Mouse (Mus musculus) ES-Bruce4 (cell line): ENCODE measurements around the gene Srgap3. TPM values are rescaled to one million over a fixed set of nuclear protein-coding genes. Genes with fewer than 3 reads are reported as not detected.

Experiments used
- H3K27ac ChIP-seq: 2 replicates; pipeline ENCODE4 v1.5.1; 2012; ENCODE audit warnings: low read length, inconsistent platforms; ENCODE audit not compliant: insufficient read depth
- H3K27me3 ChIP-seq: 2 replicates; pipeline ENCODE4 v1.6.1; 2012; ENCODE audit warnings: mild to moderate bottlenecking, low read length, inconsistent platforms; ENCODE audit not compliant: control insufficient read depth, poor library complexity, insufficient read depth, severe bottlenecking
- H3K36me3 ChIP-seq: 2 replicates; pipeline ENCODE4 v1.6.1; 2012; ENCODE audit warnings: inconsistent platforms, mild to moderate bottlenecking, low read length, moderate library complexity; ENCODE audit not compliant: control insufficient read depth, poor library complexity, insufficient read depth, severe bottlenecking
- H3K4me1 ChIP-seq: one replicate; pipeline ENCODE4 v1.8.1; 2011; ENCODE audit warnings: low read length; ENCODE audit not compliant: control insufficient read depth, insufficient read depth
- H3K4me3 ChIP-seq: 2 replicates; pipeline ENCODE4 v1.5.1; 2011; ENCODE audit warnings: low read depth, mild to moderate bottlenecking, low read length
- H3K9ac ChIP-seq: 2 replicates; pipeline ENCODE4 v1.6.1; 2012; ENCODE audit warnings: low read depth, mild to moderate bottlenecking, inconsistent platforms; ENCODE audit not compliant: poor library complexity, severe bottlenecking
- H3K9me3 ChIP-seq: replicated peaks from 2 replicates; pipeline ENCODE4 v1.6.1; 2012; ENCODE audit warnings: mild to moderate bottlenecking, low read length, inconsistent platforms; ENCODE audit not compliant: control insufficient read depth, poor library complexity, insufficient read depth, severe bottlenecking
- CTCF ChIP-seq: IDR thresholded peaks from one replicate; pipeline ENCODE4 v1.8.1; 2011; ENCODE audit warnings: low read depth, low read length
- EP300 ChIP-seq: IDR thresholded peaks from 2 replicates; pipeline ENCODE4 v1.6.1; 2011; ENCODE audit warnings: low read depth, low read length; ENCODE audit not compliant: insufficient read depth
- POLR2A ChIP-seq: IDR thresholded peaks from one replicate; pipeline ENCODE4 v1.8.1; 2011; ENCODE audit warnings: low read length; ENCODE audit not compliant: insufficient read depth
- polyA plus RNA-seq: library from polyadenylated mRNA; stranded (reverse); fragments of >200 nt; gene quantifications from 2 replicates; pipeline ENCODE4 v1.2.4, GENCODE M21; 2011; ENCODE audit warnings: low read depth; ENCODE audit not compliant: missing spikeins, insufficient read depth, insufficient read length

The Srgap3 gene
- polyA plus RNA-seq, 1 experiment = 7.0 TPM

DNA sequence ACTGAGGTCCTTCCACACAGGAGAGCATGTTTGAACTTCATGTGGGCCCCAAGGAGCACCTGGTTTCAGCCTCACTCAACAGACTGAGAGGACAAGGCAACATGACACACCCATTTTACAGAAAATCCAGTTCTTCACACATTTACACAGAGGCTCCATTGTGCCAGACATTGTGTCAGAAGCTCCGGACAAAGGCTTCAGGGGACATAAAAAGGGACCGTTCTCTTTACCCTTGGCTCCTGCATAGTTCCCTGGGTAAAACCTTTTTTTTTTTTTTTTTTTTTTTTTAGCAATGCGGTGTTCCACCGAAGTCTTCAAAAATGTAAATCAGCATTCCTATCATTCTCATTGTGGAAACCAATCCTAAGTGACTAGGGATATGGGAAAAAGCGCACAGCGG is 131.5 kb downstream of the Srgap3 start:
- Histone ChIP-seq H3K9ac (no peak overlapping the region), H3K27me3 (no peaks in the 10 kb centered on the region), H3K4me1 (no peaks in the 10 kb centered on the region), H3K4me3 (no peak overlapping the region), H3K36me3 (no peaks in the 10 kb centered on the region), H3K9me3 (no peaks in the 10 kb centered on the region), H3K27ac (no peak overlapping the region)
- TF ChIP-seq EP300 (no peak), CTCF (no peak), POLR2A (no peak)

DNA sequence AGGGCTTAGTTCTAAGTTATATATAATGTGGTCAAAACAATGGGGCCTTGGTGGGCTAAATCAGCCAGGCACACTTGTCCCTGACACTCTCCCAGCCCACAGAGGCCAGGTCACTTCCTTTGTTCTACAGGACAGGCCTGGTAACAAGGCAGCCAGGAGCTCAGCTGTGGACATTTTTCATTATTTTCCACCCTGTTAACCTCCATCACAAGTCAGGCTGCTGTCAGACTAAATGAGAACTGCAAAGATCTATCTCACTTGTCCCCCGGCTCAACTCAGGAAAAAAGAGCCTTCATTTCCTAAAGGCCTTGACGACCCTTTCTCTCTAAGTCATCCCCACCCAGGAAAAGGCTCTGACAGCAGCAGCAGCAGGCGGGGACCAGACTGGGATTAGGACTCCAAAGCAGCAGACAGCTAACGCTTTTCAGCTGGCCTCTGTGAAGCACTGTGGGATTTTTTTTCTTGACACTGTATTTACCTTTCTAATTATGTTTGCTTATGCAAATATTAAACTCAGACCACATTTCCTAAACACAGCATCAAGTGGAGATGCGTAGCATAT is 132.5 kb downstream of the Srgap3 start:
- TF ChIP-seq EP300 (no peak), CTCF (no peak), POLR2A (no peak)
- Histone ChIP-seq H3K36me3 (no peaks in the 10 kb centered on the region), H3K9ac (no peak overlapping the region), H3K4me3 (no peak overlapping the region), H3K4me1 (no peaks in the 10 kb centered on the region), H3K9me3 (no peaks in the 10 kb centered on the region), H3K27me3 (no peaks in the 10 kb centered on the region), H3K27ac (no peak overlapping the region)

GRCm38 (mm10) chr6:112812884-112813283 is 134.2 kb downstream of the Srgap3 start:
- TF ChIP-seq EP300 = no peak
- TF ChIP-seq POLR2A = no peak
- TF ChIP-seq CTCF = no peak
- H3K27me3 ChIP-seq = no peaks in the 10 kb centered on the region
- no peak overlapping the region for H3K9ac ChIP-seq
- no peaks in the 10 kb centered on the region for H3K4me1 ChIP-seq
- H3K9me3 ChIP-seq = no peaks in the 10 kb centered on the region
- H3K36me3 ChIP-seq = no peaks in the 10 kb centered on the region
- H3K27ac ChIP-seq = no peak overlapping the region
- no peak overlapping the region for H3K4me3 ChIP-seq

DNA sequence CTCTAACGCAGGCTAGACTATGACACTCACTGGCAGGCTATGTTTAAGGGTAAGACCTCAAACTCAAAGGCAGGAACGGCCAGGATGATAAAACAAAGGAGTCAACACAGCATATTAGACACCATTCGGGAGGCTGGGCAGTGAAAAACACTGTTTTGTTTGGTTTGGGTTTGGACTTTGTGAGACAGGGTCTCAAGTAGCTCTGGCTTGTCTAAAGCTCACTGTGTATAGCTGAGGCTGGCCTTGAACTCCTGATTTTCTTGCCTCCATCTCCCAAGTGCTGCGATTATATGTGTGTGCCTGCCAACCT is 136.6 kb downstream of the Srgap3 start:
- no peak overlapping the region for H3K4me3 ChIP-seq
- H3K36me3 ChIP-seq = no peaks in the 10 kb centered on the region
- no peaks in the 10 kb centered on the region for H3K4me1 ChIP-seq
- H3K9me3 ChIP-seq = peaks cover 2% of the 10 kb centered on the region; the same call in 1 of the 2 replicates
- no peak overlapping the region for H3K9ac ChIP-seq
- H3K27ac ChIP-seq = no peak overlapping the region
- H3K27me3 ChIP-seq = no peaks in the 10 kb centered on the region
- TF ChIP-seq CTCF (no peak), POLR2A (no peak), EP300 (no peak)

DNA sequence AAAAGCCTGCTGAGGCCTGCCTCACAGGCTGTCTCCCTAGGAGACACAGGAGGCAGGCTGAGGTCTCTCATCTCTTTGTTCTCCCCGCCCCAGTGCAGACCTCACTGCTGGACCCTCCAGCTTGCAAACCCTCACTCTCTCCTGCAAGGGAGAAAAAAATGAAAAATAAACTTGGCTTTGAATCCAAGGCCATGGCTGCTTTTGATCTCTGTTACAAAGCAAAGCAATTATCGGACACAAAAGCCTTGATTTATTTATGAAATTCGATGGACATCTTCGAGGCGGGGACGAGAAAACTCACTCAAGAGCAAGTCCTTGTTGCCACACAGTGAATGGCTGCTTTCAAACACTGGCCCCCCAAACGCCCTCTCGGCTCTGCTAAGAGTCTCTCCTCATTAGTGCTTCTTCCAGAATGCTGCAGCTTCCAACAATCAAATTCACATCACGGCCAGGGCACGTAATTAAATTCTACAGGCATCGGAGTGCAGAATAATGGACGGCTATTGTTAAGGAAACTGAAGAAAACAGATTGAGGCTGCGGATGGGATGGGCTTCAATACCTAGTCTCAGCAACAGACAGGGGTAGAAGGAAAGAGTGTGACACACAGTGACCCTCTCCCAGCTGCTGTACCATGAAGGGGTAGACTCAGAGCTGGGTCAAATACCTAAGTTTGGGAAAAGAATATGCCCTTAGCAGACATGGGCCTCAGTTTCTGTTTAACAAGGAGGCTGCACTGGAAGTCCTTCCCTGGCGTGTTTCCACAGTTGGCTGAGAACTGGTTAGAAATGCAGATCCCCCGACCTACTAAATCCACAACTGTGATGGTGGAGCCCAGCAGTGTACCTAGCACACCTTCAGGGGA is 137.2 kb downstream of the Srgap3 start:
- H3K4me1 ChIP-seq = no peaks in the 10 kb centered on the region
- H3K27ac ChIP-seq = no peak overlapping the region
- H3K9ac ChIP-seq = no peak overlapping the region
- H3K4me3 ChIP-seq = no peak overlapping the region
- peaks cover 2% of the 10 kb centered on the region; the same call in 1 of the 2 replicates for H3K9me3 ChIP-seq
- TF ChIP-seq CTCF (no peak), EP300 (no peak), POLR2A (no peak)
- no peaks in the 10 kb centered on the region for H3K36me3 ChIP-seq
- no peaks in the 10 kb centered on the region for H3K27me3 ChIP-seq

DNA sequence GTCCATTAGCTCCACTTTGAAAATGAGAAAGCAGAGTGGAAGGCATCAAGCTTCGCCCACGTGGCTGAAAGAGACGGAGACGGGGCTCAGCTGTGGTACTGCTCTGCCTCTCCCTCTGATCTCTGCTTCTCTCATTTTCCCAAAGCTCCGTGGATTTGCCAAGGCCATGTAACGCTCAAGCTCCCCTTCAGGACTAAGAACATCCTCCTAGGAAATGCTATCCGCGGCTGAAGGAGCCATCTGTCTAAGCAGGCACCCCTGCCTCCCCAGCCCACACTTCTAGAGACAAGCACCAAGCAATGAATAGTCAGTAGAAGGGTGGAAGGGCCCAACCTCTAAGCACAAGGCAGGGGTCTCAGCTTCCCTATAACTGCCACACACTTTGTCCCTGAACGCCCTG is 138.3 kb downstream of the Srgap3 start:
- Histone ChIP-seq H3K27me3 (no peaks in the 10 kb centered on the region; the same call in 1 of the 2 replicates), H3K4me1 (no peaks in the 10 kb centered on the region), H3K36me3 (no peaks in the 10 kb centered on the region), H3K27ac (no peak overlapping the region), H3K9ac (no peak overlapping the region), H3K9me3 (peaks cover 2% of the 10 kb centered on the region; the same call in 1 of the 2 replicates), H3K4me3 (no peak overlapping the region)
- no peak for TF ChIP-seq CTCF
- no peak for TF ChIP-seq EP300
- TF ChIP-seq POLR2A = no peak
